Mouse (Mus musculus): Measurements from ENCODE around the gene Myog.

DNA sequence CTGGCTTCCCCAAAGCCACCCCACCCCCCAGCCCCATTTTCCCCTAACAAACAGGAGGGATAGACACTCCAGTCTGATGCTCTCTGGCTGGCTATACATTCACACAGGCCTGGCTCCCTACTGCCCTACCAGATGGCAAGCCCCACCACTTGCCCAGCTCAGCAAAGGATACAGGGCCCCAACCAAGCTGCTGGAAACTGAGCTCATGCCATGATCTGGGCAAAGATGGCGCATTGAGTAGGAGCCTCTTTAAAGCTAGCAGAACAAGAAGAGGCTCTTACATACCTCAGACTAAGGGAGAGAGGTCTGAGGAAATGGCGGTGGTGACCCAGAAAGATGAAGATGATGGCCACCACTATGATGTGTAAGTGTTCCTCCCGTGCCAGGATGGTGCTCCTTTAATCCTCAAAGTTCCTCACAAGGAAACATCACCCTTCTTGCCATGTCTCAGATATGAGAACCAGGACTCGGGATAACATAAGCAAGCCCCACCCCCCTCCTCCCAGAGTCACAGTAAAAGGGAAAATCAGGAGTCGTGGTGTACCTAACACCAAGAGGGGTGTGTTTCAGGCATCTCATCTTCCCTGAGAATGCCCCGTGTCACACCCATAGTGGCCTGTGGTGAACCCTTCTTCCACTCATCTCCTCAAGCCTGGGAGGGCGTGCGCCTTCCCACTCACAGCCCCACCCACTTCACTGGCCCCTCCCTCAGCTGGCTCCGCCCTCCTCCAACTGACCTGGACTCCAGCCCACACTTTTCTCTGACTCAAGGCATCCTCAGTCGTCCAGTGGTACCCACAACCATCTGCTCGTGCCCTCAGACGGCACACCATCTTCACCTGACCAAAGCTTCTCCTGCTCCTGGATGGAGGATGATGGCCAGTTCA, 46.4 kb downstream of the Myog start:
- TF ChIP-seq CTCF (IDR thresholded peaks at IDR 0.05; ENCODE audit: control insufficient read depth, insufficient read depth, insufficient read length) (no peak), USF1 (IDR thresholded peaks at IDR 0.05; ENCODE audit: low read depth) (no peak)
